Mouse (Mus musculus) cerebellum, postnatal 25 days (tissue): ENCODE results near the gene Ppm1d.

Experiments
- DNase-seq, 2 experiments: peaks; one replicate each; pipeline ENCODE4 v3.0.0; 2021; ENCODE audit warnings: mixed read lengths in 2 of 2

Gene Ppm1d

GRCm38 (mm10) chr11:85310713-85311574 is at the start of gene Ppm1d:
Gene Ppm1d, plus strand, starts transcription at chr11:85311244.
- peak; percentile 98 to 99 for DNase-seq

- DNase-seq = no peak
Measured at GRCm38 (mm10) chr11:85264635-85265034, 46.4 kb upstream of the Ppm1d start.

GRCm38 (mm10) chr11:85267393-85267792 is 43.7 kb upstream of the Ppm1d start:
- DNase-seq = no peak

- DNase-seq = peak; percentile 16 to 64
Measured at GRCm38 (mm10) chr11:85270631-85271030, 40.4 kb upstream of the Ppm1d start.

GRCm38 (mm10) chr11:85273299-85273698 is 37.7 kb upstream of the Ppm1d start:
- DNase-seq = peak in 1 of 2 experiments; percentile 22

GRCm38 (mm10) chr11:85275151-85275550 is 35.9 kb upstream of the Ppm1d start:
- DNase-seq = no peak

GRCm38 (mm10) chr11:85277609-85278008 is 33.4 kb upstream of the Ppm1d start:
- DNase-seq = no peak

- DNase-seq = no peak
Measured at GRCm38 (mm10) chr11:85278175-85278574, 32.9 kb upstream of the Ppm1d start.

- no peak for DNase-seq
Measured at GRCm38 (mm10) chr11:85281219-85281878, 29.7 kb upstream of the Ppm1d start.

GRCm38 (mm10) chr11:85297953-85298352 is 13.1 kb upstream of the Ppm1d start:
- DNase-seq = no peak

- no peak for DNase-seq
Measured at GRCm38 (mm10) chr11:85299880-85300279, 11.2 kb upstream of the Ppm1d start.

- no peak for DNase-seq
Measured at GRCm38 (mm10) chr11:85301161-85301560, 9.9 kb upstream of the Ppm1d start.

GRCm38 (mm10) chr11:85301836-85302235 is 9.2 kb upstream of the Ppm1d start:
- DNase-seq = no peak

GRCm38 (mm10) chr11:85306577-85307260 is 4.3 kb upstream of the Ppm1d start:
- no peak for DNase-seq

GRCm38 (mm10) chr11:85308799-85309198 is 2.2 kb upstream of the Ppm1d start:
- DNase-seq = peak in 1 of 2 experiments; percentile 37

GRCm38 (mm10) chr11:85310407-85310712 is 684 bp upstream of the Ppm1d start:
- no peak for DNase-seq

GRCm38 (mm10) chr11:85311645-85312490 is 824 bp downstream of the Ppm1d start:
- peak; percentile 70 to 73 for DNase-seq

GRCm38 (mm10) chr11:85312818-85313217 is 1.8 kb downstream of the Ppm1d start:
- DNase-seq = peak; percentile 66 to 79

GRCm38 (mm10) chr11:85313361-85313760 is 2.3 kb downstream of the Ppm1d start:
- no peak for DNase-seq

GRCm38 (mm10) chr11:85323567-85324330 is 12.7 kb downstream of the Ppm1d start:
- DNase-seq = no peak

- peak in 1 of 2 experiments; percentile 45 for DNase-seq
Measured at GRCm38 (mm10) chr11:85328717-85329116, 17.7 kb downstream of the Ppm1d start.
